In genomic region chr5:117889571-117889970, GRCm38 (mm10) we compare ENCODE assay signal across 10 mouse cellular contexts.
DNase-seq lines count a peak whose midpoint lies in the region; TF ChIP-seq lines count a peak whose summit lies in the region.
"Had no signal": no experiment of that assay in that cellular context is flagged by ENCODE, and none has a peak within 500 bp of the region (broad histone marks: within the 10 kb centered on the region; RNA-seq: fewer than 3 reads in every experiment).

No protein-coding gene starts in this region.

- no peak for TF ChIP-seq POLR2A in lung, adult 2 months (IDR thresholded peaks at IDR 0.05; ENCODE audit: borderline replicate concordance, extremely low read depth, low read depth, low read length)

- no peak for TF ChIP-seq CTCF in layer of hippocampus, adult 2 months (conservative IDR thresholded peaks at IDR 0.05)
- TF ChIP-seq CTCF in lung, adult 2 months (IDR thresholded peaks at IDR 0.05; ENCODE audit: insufficient read depth, low read length): no peak

- WGBS in lung, adult 2 months: 66% methylated on average over 8 of the region's 8 CpGs

- no peak overlapping the region for H3K27ac ChIP-seq in layer of hippocampus, adult 2 months
- H3K27ac ChIP-seq: limb, embryonic 15.5 days had no signal

- no peak overlapping the region for H3K4me3 ChIP-seq in layer of hippocampus, adult 2 months
- H3K4me3 ChIP-seq in lung, adult 2 months (replicated peaks; ENCODE audit: extremely low read depth, low read depth, low read length): no peak overlapping the region
- H3K4me3 ChIP-seq: erythroblast, embryonic 14.5 days; limb, embryonic 15.5 days had no signal

- peak; percentile 18 to 23 for DNase-seq in layer of hippocampus, postnatal 10 days (ENCODE audit: low spot score in 2 of 2)
- no peak for DNase-seq in layer of hippocampus, adult 2 months (ENCODE audit: low spot score in 2 of 2)
- peak; percentile 34 for DNase-seq in adrenal gland, adult 8-10 months
- peak; percentile 93 for DNase-seq in cerebellum, adult 11 months
- peak; percentile 26 to 54 for DNase-seq in kidney, adult 8-10 months
- no peak for DNase-seq in testis, postnatal 14 days (ENCODE audit: low spot score)
- DNase-seq in lung, adult 2 months: no peak
- DNase-seq in thymus, postnatal 0 days (ENCODE audit: low spot score): no peak

- no peaks in the 10 kb centered on the region for H3K4me1 ChIP-seq in lung, adult 2 months (ENCODE audit: control insufficient read depth, insufficient read depth, low read length)

Comparison
In these comparisons a context has a peak if more than half of its experiments do, and no peak if none do; other contexts are left out.
1. DNase-seq: peak in layer of hippocampus, postnatal 10 days (2 of 2), adrenal gland, adult 8-10 months (single experiment), cerebellum, adult 11 months (single experiment) and kidney, adult 8-10 months (2 of 2); none in layer of hippocampus, adult 2 months (0 of 2), testis, postnatal 14 days (single experiment), lung, adult 2 months (single experiment) and thymus, postnatal 0 days (single experiment).